Mouse (Mus musculus) spleen, postnatal 36 days (tissue): Measurements from ENCODE around the gene Rad50.

ENCODE experiments used
- DNase-seq, 2 experiments: peaks; one replicate each; pipeline ENCODE4 v3.0.0; 2022; ENCODE audit warnings: low spot score in 2 of 2, mixed read lengths in 1 of 2

Gene Rad50

GRCm38 (mm10) chr11:53634556-53634955 is 72.6 kb downstream of the Rad50 start, which contains the start of gene Il13:
Il13 (minus strand) TSS chr11:53634702.
- DNase-seq: no peak

GRCm38 (mm10) chr11:53633644-53634043 is 73.5 kb downstream of the Rad50 start:
- no peak for DNase-seq

DNA sequence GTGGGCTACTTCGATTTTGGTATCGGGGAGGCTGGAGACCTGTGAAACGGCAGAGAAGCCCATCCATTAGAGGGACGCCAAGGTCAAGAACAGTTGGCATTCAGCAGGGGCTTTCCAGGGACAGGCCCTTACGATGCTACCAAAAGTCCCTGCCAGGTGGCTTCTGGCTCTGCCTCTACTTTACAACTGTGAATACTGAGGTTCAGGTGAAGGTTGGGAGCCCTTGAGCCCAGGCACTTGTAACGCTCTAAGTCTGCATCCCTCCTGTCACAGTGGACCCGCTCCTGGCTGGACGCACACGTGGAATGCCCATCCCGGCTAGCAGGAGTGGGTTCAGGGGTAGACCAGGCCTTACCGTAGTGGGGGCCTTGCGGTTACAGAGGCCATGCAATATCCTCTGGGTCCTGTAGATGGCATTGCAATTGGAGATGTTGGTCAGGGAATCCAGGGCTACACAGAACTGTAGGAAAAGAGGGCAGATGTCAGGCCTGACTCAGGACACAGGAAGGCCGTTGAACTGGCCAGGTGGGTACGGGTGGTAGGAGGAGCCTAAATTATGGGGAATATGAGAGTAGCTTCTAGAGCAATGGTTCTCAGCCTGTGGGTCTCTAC is 74.9 kb downstream of the Rad50 start:
- no peak for DNase-seq

GRCm38 (mm10) chr11:53627859-53628258 is 79.3 kb downstream of the Rad50 start:
- peak; percentile 40 to 62 for DNase-seq

DNA sequence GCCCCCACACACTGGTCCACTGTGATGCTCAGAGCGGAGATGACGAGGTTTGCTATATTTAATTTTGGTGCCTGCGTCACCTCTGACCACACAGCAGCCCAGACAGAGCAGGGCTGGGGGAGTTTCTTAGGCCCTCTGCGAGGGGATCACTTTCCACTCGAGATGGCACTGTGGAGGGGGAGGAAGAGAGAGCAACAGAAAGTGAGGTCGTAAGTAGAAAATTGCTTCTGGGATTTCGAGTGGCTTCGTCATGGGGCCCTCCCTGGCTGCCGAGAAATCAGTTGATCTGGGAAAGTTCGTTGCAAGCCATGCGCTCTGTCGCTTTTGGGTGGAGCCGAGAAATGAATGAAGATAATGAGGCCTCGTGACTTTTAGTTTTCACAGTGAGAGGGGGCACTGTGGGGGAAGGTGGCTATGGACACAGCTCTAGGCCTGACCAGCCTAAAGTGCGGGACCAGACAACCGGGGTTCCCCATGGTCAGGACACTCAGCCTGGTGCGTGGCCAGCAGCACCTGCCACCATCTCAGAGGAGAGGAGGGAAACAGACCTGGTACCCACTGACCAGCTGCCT is 80.2 kb downstream of the Rad50 start:
- no peak for DNase-seq

- no peak for DNase-seq
Observed at GRCm38 (mm10) chr11:53624124-53624523, 83.0 kb downstream of the Rad50 start.

DNA sequence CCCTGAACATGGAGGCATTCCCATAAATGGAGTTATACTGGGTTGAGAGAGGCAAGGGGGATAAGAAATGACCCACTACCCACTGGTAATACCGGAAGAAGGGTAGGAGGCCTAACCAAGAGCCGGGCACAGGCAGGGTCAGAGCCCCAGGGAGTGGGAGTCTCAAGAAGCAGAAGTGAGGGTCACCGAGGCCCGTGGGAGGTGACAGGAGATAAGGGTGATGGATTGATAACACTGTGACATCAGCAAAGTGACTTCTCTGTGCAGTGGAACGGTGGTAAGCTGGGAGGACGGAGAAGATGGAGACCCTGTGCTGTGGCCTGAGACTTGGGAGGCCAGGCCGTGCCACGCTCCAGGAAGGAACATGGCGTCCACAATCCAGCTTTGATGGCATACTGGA is 83.5 kb downstream of the Rad50 start:
- DNase-seq: no peak

DNA sequence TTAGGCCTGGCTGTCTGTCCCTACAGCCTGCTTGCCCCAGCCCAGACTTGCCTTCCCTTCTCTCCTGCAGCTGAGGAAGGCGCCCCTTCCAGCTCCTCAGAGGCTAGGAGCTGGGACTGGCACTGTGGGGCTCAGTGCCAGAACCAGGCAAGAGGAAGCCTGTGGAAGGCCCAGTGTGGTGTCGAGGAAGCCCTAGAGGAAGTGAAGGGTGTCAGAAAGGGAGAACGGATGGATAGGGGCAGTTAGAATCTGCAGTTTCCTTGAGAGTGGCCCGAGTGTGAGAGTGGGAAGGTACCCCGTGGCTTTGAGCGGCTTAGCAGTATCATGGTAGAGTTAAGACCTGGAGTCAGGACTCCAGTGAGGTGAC is 84.7 kb downstream of the Rad50 start:
- no peak for DNase-seq

DNA sequence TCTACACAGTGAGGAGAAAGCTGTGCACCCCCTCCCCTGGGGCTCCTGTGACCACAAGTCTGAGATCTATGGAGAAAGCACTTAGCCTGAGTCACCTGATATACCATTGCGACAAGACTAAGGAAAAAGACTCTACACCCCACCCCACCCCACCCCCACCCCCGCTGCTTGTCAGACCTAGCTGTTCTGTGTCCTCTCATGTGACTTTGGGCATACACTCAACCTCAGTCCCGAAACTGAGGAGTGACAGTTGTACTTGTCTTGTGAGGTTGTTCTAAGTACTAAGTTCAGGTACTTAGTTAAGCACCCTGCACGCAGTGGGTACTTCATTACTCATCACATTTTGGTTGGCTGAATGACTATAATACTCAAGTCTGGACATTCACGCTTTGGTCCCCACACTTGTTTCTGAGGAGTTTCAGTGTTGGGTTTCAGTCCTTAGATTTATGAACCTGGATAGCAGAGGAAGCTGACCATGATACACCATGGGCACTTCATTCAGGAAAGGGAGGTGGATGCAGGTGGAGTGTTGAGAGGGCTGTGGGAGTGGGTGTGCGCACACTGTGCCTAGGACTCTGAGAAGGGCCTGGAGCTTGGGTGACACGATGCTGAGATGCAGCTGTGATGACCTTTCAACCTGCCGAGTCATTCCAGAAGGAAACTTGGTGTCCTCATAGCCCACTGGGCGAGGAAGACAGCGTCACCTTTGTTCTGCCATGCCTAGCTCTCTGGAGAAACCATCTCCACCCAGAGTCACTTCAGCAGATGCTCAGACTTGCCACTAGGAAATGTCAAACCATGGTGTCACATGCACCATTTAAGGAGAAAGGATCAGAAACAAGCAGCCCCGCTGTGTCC is 85.3 kb downstream of the Rad50 start:
- DNase-seq: no peak

DNA sequence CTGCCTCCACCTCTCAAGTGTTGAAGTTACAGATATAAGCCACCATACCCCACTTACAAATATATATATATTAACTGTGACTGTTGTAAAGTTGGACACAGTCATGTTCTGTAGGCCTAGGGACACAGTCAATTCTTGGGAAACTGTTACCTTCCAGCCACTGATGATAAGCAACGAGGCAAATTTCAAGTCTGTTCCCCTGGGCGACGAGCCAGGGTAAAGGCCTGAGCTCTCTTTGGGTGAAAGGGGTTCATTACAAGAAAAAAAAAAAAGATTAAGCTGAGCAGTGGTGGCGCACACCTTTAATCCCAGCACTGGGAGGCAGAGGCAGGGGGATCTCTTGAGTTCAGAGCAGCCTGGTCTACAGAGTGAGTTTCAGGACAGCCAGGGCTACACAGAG is 87.0 kb downstream of the Rad50 start:
- no peak for DNase-seq

DNA sequence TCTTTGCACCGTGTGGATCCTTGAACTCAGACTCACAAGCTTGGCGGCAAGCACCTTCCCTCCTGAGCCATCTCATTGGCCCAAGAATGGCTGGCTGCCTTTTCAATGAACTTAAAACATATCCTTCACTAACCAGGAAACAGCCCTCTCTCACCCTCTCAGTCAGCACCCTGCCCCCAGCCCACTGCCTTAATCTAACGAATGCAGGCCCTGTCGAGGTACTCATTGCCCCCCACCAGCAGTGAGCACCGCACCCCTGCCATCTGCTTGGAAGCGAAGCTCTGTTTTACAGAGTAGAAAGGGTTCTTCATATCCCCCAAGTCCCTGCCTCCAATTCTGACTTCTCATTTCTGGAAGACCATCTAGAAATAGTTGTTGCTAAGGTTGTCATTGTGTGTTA is 87.7 kb downstream of the Rad50 start:
- no peak for DNase-seq

- DNase-seq: no peak
Observed at GRCm38 (mm10) chr11:53618619-53619198, 88.4 kb downstream of the Rad50 start, which contains the start of gene Il4. Il4 (minus strand) TSS chr11:53618669.

DNA sequence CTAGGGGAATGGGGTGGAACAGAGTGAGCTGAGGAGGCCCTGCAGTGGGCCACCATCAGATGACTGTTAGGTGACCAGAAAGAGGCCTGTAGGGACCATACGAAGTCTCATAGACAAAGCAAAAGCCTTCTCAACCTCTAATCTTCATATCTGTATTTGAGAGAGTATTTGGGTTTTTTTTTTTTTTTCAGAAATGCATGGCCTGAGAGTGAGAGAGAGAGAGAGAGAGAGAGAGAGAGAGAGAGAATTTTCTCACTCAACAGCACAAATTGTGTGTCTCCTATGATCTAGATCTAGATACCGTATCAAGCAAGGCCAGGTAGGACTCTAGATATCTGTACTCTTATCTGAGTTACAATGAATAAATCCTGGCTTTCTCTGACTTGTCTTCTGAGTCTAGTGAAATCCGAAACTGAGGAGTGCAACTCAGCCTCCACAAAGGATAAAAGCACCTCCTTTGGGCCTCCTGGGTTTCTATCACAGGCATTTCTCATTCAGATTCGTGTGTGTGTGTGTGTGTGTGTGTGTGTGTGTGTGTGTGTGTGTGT is 89.5 kb downstream of the Rad50 start:
- DNase-seq: no peak

- peak; percentile 15 to 18 for DNase-seq
Observed at GRCm38 (mm10) chr11:53616748-53617558, 90.2 kb downstream of the Rad50 start.

- DNase-seq: no peak
Observed at GRCm38 (mm10) chr11:53615575-53615974, 91.5 kb downstream of the Rad50 start.

- DNase-seq: no peak
Observed at GRCm38 (mm10) chr11:53615172-53615571, 91.9 kb downstream of the Rad50 start.

DNA sequence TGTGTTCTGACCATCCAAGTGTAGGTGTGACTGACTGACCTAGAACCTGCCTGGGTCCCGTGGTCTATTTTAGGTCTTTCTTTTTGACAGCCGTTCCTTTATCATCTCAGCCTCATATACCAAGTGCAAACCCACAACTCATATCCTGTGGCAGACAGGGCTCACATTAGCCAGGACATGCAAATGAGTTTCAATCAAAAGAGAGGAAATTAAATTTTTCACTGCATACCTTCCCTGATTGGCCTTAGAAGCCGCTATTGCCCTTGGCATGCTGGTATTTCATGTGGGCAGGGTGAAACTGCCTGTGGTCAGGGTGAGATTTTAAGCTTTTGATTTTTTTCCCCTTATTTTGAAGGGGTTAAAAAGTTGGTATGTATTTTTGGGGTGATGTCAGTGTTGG is 97.4 kb downstream of the Rad50 start:
- no peak for DNase-seq

DNA sequence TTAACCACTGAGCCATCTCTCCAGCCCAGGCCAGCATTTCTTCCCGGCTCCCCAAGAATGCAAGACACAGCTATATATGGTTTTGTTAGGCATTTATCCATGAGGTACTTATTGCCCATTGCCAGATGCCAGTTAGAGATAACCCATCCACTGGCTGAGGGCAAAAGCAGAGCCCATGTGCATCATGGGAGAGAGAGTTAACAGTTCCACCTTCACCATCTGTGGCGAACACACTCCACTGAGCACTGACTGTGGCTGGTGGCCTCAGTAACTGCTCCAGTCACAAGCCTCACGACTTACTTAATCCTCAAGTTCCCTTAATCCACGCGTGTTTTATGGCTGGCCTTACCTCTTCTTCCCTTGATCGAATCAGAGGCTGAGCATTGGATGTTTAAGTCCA is 97.9 kb downstream of the Rad50 start:
- DNase-seq: no peak

DNA sequence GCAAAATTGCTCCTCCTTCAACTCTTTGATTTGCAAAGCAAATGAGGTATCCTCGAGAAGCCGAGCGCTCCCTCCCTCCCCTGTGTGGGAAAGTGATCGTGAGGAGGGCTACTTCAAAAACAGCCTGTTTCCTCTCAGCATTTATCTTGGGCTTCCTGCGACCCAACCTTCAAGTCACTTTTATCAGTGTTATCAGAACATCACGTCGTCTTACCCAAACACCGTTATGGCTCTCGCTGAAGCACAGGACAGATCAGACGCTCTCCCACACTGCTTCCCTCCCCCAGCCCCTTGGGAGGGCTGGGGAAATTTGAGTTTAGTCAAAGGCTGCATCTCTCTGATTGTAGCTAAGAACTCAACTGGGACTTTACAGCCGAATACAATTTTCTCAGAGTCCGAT is 101.5 kb downstream of the Rad50 start:
- DNase-seq: no peak

- DNase-seq: no peak
Observed at GRCm38 (mm10) chr11:53604983-53605382, 102.1 kb downstream of the Rad50 start.
